Mouse (Mus musculus) heart, embryonic 14.5 days (tissue): ENCODE results near the gene Slirp. TPM values are rescaled to one million over a fixed set of nuclear protein-coding genes. Genes with fewer than 3 reads are reported as not detected.
A peak's percentile ranks its signal among the peaks of the same experiment; 100 is the strongest.

Experiments
- microRNA-seq: library from miRNA; unstranded; fragments of <30 nt; microRNA quantifications from one replicate; pipeline ENCODE4, GENCODE M21; 2016
- polyA plus RNA-seq: library from polyadenylated mRNA; unstranded; fragments of >200 nt; fragmentation: Nextera tagmentation; extraction: Ambion mirVana; gene quantifications from 2 replicates; pipeline ENCODE4 v1.2.1, GENCODE M21; 2014

The Slirp gene
- polyA plus RNA-seq, 1 experiment from 2014 or later = 265 TPM

Small RNAs within 50 kb of the gene (microRNA-seq; reads per million reads assigned to microRNA genes)
- gene Mir3068 = 89.5 reads per million, percentile 51 among the genes with 10 or more reads in this experiment

Other genes with a start within 250 kb of the Slirp start
- 0.55 and 0.89 TPM in 2 replicates for gene Samd15, start 244.2 kb upstream of the Slirp start, polyA plus RNA-seq
- 1.8 and 2.5 TPM in 2 replicates for gene Tmed8, start 243.4 kb upstream of the Slirp start, polyA plus RNA-seq
- gene Noxred1, start 205.2 kb upstream of the Slirp start, polyA plus RNA-seq = 0.42 and 0.63 TPM in 2 replicates
- gene Vipas39, start 177.6 kb upstream of the Slirp start, polyA plus RNA-seq = 39.2 and 40.0 TPM in 2 replicates
- gene Ahsa1, start 177.4 kb upstream of the Slirp start, polyA plus RNA-seq = 150 and 167 TPM in 2 replicates
- 0.46 and 0.70 TPM in 2 replicates for gene Ism2, start 144.2 kb upstream of the Slirp start, polyA plus RNA-seq
- gene Sptlc2, start 55.5 kb upstream of the Slirp start, polyA plus RNA-seq = 69.1 and 79.3 TPM in 2 replicates
- gene Alkbh1, start 121 bp downstream of the Slirp start, polyA plus RNA-seq = 29.5 and 36.1 TPM in 2 replicates
- 78.0 and 84.0 TPM in 2 replicates for gene Snw1, start 28.4 kb downstream of the Slirp start, polyA plus RNA-seq
- gene Gm5788, start 50.8 kb downstream of the Slirp start, polyA plus RNA-seq = not detected in 2 replicates
- gene Gm8300, start 70.4 kb downstream of the Slirp start, polyA plus RNA-seq = not detected in 2 replicates
- gene Oog1, start 158.8 kb downstream of the Slirp start, polyA plus RNA-seq = not detected in 2 replicates
- gene Gm4027, start 175.0 kb downstream of the Slirp start, polyA plus RNA-seq = not detected in 2 replicates
- gene Gm16381, start 200.7 kb downstream of the Slirp start, polyA plus RNA-seq = not detected in 2 replicates